Mouse (Mus musculus) ES-Bruce4 (cell line): ENCODE results near the gene Gas7. TPM values are rescaled to one million over a fixed set of nuclear protein-coding genes. Genes with fewer than 3 reads are reported as not detected.

Source experiments
- H3K27ac ChIP-seq: 2 replicates; pipeline ENCODE4 v1.5.1; 2012; ENCODE audit warnings: low read length, inconsistent platforms; ENCODE audit not compliant: insufficient read depth
- H3K27me3 ChIP-seq: 2 replicates; pipeline ENCODE4 v1.6.1; 2012; ENCODE audit warnings: mild to moderate bottlenecking, low read length, inconsistent platforms; ENCODE audit not compliant: control insufficient read depth, poor library complexity, insufficient read depth, severe bottlenecking
- H3K36me3 ChIP-seq: 2 replicates; pipeline ENCODE4 v1.6.1; 2012; ENCODE audit warnings: inconsistent platforms, mild to moderate bottlenecking, low read length, moderate library complexity; ENCODE audit not compliant: control insufficient read depth, poor library complexity, insufficient read depth, severe bottlenecking
- H3K4me1 ChIP-seq: one replicate; pipeline ENCODE4 v1.8.1; 2011; ENCODE audit warnings: low read length; ENCODE audit not compliant: control insufficient read depth, insufficient read depth
- H3K4me3 ChIP-seq: 2 replicates; pipeline ENCODE4 v1.5.1; 2011; ENCODE audit warnings: low read depth, mild to moderate bottlenecking, low read length
- H3K9ac ChIP-seq: 2 replicates; pipeline ENCODE4 v1.6.1; 2012; ENCODE audit warnings: low read depth, mild to moderate bottlenecking, inconsistent platforms; ENCODE audit not compliant: poor library complexity, severe bottlenecking
- H3K9me3 ChIP-seq: replicated peaks from 2 replicates; pipeline ENCODE4 v1.6.1; 2012; ENCODE audit warnings: mild to moderate bottlenecking, low read length, inconsistent platforms; ENCODE audit not compliant: control insufficient read depth, poor library complexity, insufficient read depth, severe bottlenecking
- CTCF ChIP-seq: IDR thresholded peaks from one replicate; pipeline ENCODE4 v1.8.1; 2011; ENCODE audit warnings: low read depth, low read length
- EP300 ChIP-seq: IDR thresholded peaks from 2 replicates; pipeline ENCODE4 v1.6.1; 2011; ENCODE audit warnings: low read depth, low read length; ENCODE audit not compliant: insufficient read depth
- POLR2A ChIP-seq: IDR thresholded peaks from one replicate; pipeline ENCODE4 v1.8.1; 2011; ENCODE audit warnings: low read length; ENCODE audit not compliant: insufficient read depth
- polyA plus RNA-seq: library from polyadenylated mRNA; stranded (reverse); fragments of >200 nt; gene quantifications from 2 replicates; pipeline ENCODE4 v1.2.4, GENCODE M21; 2011; ENCODE audit warnings: low read depth; ENCODE audit not compliant: missing spikeins, insufficient read depth, insufficient read length

Gas7 gene
- polyA plus RNA-seq, 1 experiment: 2.3 TPM

DNA sequence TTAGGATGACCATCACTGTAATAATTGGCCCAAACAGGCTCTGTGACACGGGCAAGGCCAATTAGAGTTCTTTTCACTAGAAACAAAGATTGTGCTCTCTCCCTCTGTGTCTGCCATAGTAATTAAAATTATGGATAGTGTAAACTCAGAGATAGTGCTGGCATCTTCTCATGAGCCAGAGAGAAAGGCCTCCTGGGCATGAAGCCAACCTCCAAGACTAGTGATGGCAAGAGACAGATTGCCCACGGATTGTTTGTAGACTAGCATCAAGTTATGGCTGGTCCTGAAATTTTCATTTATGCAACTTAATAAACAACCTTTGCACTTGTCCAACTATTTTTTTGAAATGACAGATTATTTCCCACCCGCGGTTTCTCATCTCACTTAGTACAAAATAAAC, 257.7 kb downstream of the Gas7 start:
- Histone ChIP-seq H3K27ac (no peak overlapping the region), H3K4me1 (no peaks in the 10 kb centered on the region), H3K4me3 (no peak overlapping the region), H3K9me3 (no peaks in the 10 kb centered on the region), H3K9ac (no peak overlapping the region), H3K36me3 (no peaks in the 10 kb centered on the region), H3K27me3 (no peaks in the 10 kb centered on the region)
- TF ChIP-seq EP300 (no peak), POLR2A (no peak), CTCF (no peak)

DNA sequence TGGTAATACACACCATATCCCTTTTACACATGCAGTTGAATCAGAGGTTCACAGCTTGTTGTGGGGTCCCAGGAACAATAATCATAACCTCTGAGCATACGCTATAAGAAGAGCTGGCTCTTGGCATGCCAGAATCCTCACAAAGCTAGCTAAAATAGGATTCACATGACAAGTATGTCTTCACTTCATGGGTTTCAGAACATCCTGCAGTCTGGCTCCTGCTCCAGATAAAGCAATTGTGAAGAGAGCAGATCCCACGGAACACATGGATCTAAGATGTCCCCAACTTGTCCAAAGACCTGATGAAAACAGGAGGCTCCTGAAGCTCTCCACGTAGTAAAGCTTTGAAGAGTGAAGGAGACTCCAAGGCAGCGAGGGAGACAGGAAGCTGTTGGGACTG, 260.1 kb downstream of the Gas7 start:
- TF ChIP-seq POLR2A (no peak), CTCF (no peak), EP300 (no peak)
- no peaks in the 10 kb centered on the region for H3K36me3 ChIP-seq
- H3K27ac ChIP-seq: no peak overlapping the region
- H3K4me3 ChIP-seq: no peak overlapping the region
- H3K9ac ChIP-seq: no peak overlapping the region
- H3K9me3 ChIP-seq: no peaks in the 10 kb centered on the region
- H3K4me1 ChIP-seq: no peaks in the 10 kb centered on the region
- no peaks in the 10 kb centered on the region for H3K27me3 ChIP-seq

DNA sequence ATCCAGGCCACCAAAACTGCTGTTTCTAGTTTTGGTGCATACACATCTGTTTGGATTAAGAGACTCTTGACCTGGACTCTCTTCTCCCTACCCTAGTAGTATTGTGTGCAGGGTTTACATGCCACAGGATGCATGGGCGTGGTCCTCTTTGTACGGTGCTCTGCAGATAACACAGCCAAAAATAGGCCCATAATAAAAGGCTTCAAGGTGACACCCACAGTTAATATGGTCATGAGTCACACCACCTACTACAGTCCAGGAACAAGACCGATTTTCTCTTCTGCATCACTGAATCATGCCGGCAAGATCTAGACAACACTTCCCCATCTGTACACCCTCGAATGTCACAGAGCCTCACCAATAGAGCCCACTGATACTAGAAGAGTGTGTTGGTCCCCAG, 266.2 kb downstream of the Gas7 start:
- TF ChIP-seq POLR2A: no peak
- no peak for TF ChIP-seq CTCF
- no peak for TF ChIP-seq EP300
- H3K36me3 ChIP-seq: no peaks in the 10 kb centered on the region
- H3K27me3 ChIP-seq: no peaks in the 10 kb centered on the region
- H3K27ac ChIP-seq: no peak overlapping the region
- H3K9me3 ChIP-seq: no peaks in the 10 kb centered on the region
- no peak overlapping the region for H3K4me3 ChIP-seq
- no peak overlapping the region for H3K9ac ChIP-seq
- H3K4me1 ChIP-seq: no peaks in the 10 kb centered on the region

DNA sequence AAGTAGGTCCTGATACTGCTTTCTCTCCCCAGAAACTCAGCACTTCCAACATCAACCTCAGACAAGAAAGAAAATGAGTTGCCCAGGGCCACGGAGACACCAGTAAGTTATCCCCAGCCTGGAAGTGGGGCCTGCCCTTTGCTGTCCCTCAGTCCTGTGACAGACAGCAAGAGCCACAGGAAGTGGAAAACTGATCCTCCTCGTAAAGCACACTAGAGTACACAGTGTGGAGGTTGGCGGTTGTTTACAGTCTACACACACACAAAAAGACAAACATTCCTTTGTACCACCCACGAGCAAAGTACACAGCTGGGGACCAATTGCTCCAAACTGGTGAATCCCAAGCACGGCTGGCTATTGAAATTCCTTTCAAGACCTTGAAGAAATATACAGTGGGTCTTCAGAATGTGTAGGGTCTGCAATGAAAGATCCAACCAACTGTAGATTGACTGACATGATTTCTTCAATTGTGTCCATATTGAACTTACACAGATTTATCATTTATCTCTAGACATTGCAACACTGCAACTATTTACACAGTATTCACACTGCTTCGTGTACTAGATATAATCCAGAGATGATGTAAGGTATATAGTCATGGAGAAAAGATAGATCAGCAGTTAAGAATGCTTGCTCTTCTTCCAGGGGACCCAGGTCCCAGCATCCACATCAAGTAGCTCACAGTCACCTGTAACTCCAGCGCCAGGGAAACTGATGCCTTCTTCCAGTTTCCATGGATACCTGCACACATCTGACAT, 267.3 kb downstream of the Gas7 start:
- H3K4me3 ChIP-seq: no peak overlapping the region
- no peaks in the 10 kb centered on the region for H3K27me3 ChIP-seq
- no peaks in the 10 kb centered on the region for H3K36me3 ChIP-seq
- TF ChIP-seq EP300: no peak
- TF ChIP-seq POLR2A: no peak
- TF ChIP-seq CTCF: no peak
- no peak overlapping the region for H3K27ac ChIP-seq
- H3K9ac ChIP-seq: no peak overlapping the region
- H3K9me3 ChIP-seq: no peaks in the 10 kb centered on the region
- no peaks in the 10 kb centered on the region for H3K4me1 ChIP-seq

DNA sequence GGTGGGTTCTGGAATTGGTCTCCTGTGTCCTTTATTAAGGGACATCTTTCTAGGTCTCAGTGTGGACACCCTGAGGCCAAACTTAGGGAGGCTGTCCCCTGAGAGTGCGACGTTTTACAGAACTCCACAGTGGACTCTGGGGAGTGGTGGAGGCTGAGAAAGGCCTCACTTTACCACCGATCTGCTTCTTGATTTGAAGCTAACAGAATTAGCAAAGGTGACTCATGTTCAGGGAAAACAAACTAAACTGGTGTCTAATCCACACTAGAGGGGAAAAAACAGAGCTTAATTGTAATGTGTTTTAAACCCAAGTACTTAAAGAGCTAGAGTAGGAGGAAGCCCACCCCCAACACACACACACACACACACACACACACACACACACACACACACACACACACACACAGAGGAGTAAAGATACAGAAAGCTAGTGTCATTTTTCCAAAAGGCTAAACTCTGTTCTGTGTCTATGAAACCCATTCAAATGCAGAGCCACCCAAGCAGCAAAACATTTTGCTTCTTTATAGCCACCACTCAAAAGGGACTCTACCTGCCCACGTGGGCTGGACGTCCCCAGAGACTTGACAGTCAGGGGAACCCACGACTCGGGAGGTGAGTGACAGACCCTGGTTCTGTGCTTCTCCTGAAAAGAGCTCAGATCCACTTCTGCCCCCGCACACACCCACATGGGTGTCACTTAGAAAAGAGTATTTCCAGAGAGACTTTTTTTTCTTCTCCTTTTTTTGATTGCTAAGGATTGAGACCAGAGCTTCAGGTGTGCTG, 268.2 kb downstream of the Gas7 start:
- no peaks in the 10 kb centered on the region for H3K36me3 ChIP-seq
- no peak overlapping the region for H3K27ac ChIP-seq
- H3K4me1 ChIP-seq: no peaks in the 10 kb centered on the region
- TF ChIP-seq CTCF: no peak
- no peaks in the 10 kb centered on the region for H3K9me3 ChIP-seq
- no peak overlapping the region for H3K9ac ChIP-seq
- H3K27me3 ChIP-seq: no peaks in the 10 kb centered on the region
- H3K4me3 ChIP-seq: no peak overlapping the region

DNA sequence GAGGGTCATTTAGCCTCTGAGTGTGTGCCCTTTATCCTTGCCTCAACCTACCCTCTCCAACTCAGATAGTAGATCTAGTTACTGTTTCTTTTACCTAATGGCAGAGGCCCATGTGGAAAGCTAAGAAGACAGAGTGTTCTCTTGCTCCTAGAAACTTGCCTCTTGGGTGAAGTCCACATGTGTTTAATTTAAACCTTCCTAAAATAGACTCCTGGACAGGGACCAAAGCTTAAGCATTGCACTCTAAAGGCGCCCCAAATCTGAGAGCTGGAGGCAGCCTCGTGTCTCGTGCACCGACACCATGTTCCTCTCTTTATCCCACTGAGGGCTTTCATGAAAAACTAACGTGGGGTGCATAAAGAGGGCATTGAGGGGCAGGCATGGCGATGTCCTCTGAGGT, 271.9 kb downstream of the Gas7 start:
- no peaks in the 10 kb centered on the region for H3K27me3 ChIP-seq
- H3K4me1 ChIP-seq: no peaks in the 10 kb centered on the region
- H3K36me3 ChIP-seq: no peaks in the 10 kb centered on the region
- H3K9ac ChIP-seq: no peak overlapping the region
- H3K9me3 ChIP-seq: no peaks in the 10 kb centered on the region
- no peak overlapping the region for H3K27ac ChIP-seq
- H3K4me3 ChIP-seq: no peak overlapping the region
- TF ChIP-seq EP300: no peak
- TF ChIP-seq CTCF: no peak
- no peak for TF ChIP-seq POLR2A
